Mouse (Mus musculus) lung, adult 2 months (tissue): ENCODE measurements around the gene Inpp5a. TPM values are rescaled to one million over a fixed set of nuclear protein-coding genes. Genes with fewer than 3 reads are reported as not detected.

ENCODE experiments used
- DNase-seq: peaks from one replicate; pipeline ENCODE4 v3.0.0; 2022
- H3K4me1 ChIP-seq: fragments of 200-500 bp; 2 replicates; pipeline ENCODE4 v1.6.1; 2011; ENCODE audit warnings: low read length; ENCODE audit not compliant: control insufficient read depth, insufficient read depth
- H3K4me3 ChIP-seq: fragments of 200-500 bp; replicated peaks from 2 replicates; pipeline ENCODE3; 2011; ENCODE audit warnings: low read depth, mild to moderate bottlenecking, control low read depth, low read length; ENCODE audit errors: extremely low read depth
- CTCF ChIP-seq: fragments of 200-500 bp; IDR thresholded peaks from 2 replicates; pipeline ENCODE4 v1.5.1; 2011; ENCODE audit warnings: mild to moderate bottlenecking, low read length, control low read depth; ENCODE audit not compliant: insufficient read depth
- POLR2A ChIP-seq: fragments of 200-500 bp; IDR thresholded peaks from 2 replicates; pipeline ENCODE4 v1.6.1; 2011; ENCODE audit warnings: low read depth, mild to moderate bottlenecking, control low read depth, low read length, borderline replicate concordance; ENCODE audit errors: extremely low read depth
- WGBS: fragments of 180-500 bp; shearing (Covaris S2); methylation state at CpG from one replicate; pipeline ENCODE4 v1.1.7; 2018; 5-methylcytosine and 5-hydroxymethylcytosine counted together
- polyA plus RNA-seq: library from polyadenylated mRNA; depleted of rRNA; stranded (reverse); fragments of >200 nt; gene quantifications from 2 replicates; pipeline ENCODE4 v1.2.3, GENCODE M21; 2012

The Inpp5a gene
- polyA plus RNA-seq, 1 experiment = 61.0 TPM

- 76% methylated on average over 3 of the region's 3 CpGs for WGBS
- TF ChIP-seq POLR2A (no peak), CTCF (no peak)
- DNase-seq = no peak
Observed at GRCm38 (mm10) chr7:139360890-139361559, 27.9 kb upstream of the Inpp5a start.

GRCm38 (mm10) chr7:139361799-139362198 is 27.1 kb upstream of the Inpp5a start:
- DNase-seq = no peak
- H3K4me3 ChIP-seq = no peak overlapping the region
- H3K4me1 ChIP-seq = peaks cover 25% of the 10 kb centered on the region
- TF ChIP-seq CTCF (no peak), POLR2A (no peak)
- WGBS = 81% methylated on average over 5 of the region's 5 CpGs

More at GRCm38 (mm10) chr7:139360890-139361559, 27.9 kb upstream of the Inpp5a start:
- Histone ChIP-seq H3K4me3 (no peak overlapping the region), H3K4me1 (peaks cover 20% of the 10 kb centered on the region)

- Histone ChIP-seq H3K4me3 (no peak overlapping the region), H3K4me1 (peaks cover 32% of the 10 kb centered on the region)
- 94% methylated on average over 3 of the region's 3 CpGs for WGBS
- TF ChIP-seq POLR2A = no peak
- no peak for TF ChIP-seq CTCF
- DNase-seq = no peak
Observed at GRCm38 (mm10) chr7:139362514-139362913, 26.4 kb upstream of the Inpp5a start.

DNA sequence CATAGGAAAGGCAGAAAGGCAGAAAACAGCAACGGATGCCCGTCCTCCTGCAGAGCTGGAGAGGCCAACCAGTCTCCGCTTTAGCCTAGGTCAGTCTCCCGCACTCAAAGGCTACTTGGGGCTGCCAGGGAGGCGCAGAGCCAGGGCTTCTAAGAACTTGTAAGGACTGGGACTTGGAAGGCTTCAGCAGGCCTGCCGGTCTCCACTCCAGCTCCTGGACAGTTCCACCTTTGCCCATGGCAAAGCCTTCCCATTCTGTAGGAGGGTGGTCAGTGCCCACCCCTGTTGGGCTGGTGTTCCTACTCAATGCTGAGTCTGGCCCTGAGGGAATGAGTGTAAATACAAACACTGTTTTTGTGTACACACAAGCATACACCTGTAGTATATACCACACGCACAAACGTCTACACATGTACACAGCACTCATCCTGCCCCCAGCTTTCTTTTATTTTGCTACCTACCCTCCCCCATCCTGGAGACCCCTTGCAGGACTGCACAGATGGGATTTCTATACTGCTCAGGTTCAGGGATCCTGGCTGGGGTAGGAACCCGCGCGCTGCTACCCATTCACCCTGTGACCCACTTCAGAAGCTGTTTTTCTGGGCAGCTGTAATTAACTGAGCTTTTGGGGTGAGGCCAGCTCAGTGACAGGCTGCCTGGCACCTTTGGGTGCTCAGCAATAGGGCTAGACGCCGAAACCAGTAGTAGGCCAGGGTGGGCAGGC is 25.5 kb upstream of the Inpp5a start:
- WGBS = 54% methylated on average over 13 of the region's 13 CpGs
- TF ChIP-seq CTCF = no peak
- TF ChIP-seq POLR2A = no peak
- no peak overlapping the region for H3K4me3 ChIP-seq
- peak; percentile 17 for DNase-seq
- peaks cover 40% of the 10 kb centered on the region for H3K4me1 ChIP-seq

GRCm38 (mm10) chr7:139364005-139364557 is 24.8 kb upstream of the Inpp5a start:
- H3K4me1 ChIP-seq = peaks cover 46% of the 10 kb centered on the region
- WGBS = 9% methylated on average over 9 of the region's 9 CpGs
- peak; percentile 62 for DNase-seq

DNA sequence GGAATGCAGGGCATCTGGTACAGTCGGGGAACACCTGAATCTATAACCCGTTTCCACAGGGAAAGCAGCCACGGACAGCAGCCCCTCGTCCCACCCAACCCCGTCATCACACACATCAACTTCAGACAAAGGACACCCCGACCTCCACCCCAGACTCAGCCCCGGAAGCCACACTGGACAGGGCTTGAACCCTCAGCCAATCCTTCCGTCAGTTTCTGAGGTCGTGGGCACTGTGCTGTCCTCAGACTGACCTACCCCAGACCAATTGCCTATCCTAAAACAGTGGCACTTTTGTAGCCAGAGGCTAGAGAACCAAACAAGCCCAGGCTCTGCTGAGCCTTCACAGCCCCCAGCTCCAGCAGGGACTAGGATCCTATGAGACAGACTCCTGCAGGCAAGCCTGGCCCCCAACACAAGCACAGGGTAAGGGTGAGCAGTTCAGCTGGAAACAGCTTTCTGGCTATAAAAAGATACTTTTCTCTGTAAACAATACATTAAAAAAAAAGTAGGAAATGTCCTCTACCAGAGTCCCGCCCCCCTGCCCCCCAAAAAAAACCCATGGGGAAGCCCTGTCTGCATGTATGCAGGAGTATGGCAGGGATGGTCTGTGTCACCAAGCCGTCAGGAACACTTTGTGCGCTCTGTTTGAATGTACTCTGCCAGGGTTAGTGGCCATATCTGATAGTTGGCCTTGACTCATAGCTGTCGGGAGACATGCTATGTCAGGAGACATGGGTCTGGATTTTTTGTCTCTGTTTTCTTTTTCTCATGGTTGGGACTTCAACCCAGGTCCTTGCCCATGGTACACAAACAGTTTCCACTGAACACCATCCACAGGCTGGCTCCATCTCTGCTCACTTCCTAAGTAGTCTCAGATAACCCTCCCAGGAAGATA is 23.7 kb upstream of the Inpp5a start:
- no peak for DNase-seq

More at GRCm38 (mm10) chr7:139364005-139364557, 24.8 kb upstream of the Inpp5a start:
- no peak overlapping the region for H3K4me3 ChIP-seq
- TF ChIP-seq POLR2A = no peak

GRCm38 (mm10) chr7:139366131-139366530 is 22.8 kb upstream of the Inpp5a start:
- TF ChIP-seq POLR2A (no peak), CTCF (no peak)
- peaks cover 54% of the 10 kb centered on the region for H3K4me1 ChIP-seq
- no peak for DNase-seq
- H3K4me3 ChIP-seq = no peak overlapping the region
- 71% methylated on average over 3 of the region's 3 CpGs for WGBS

More for the DNA sequence above, 23.7 kb upstream of the Inpp5a start:
- Histone ChIP-seq H3K4me1 (peaks cover 54% of the 10 kb centered on the region), H3K4me3 (no peak overlapping the region)
- TF ChIP-seq POLR2A (no peak), CTCF (no peak)
- WGBS = 48% methylated on average over 13 of the region's 13 CpGs

DNA sequence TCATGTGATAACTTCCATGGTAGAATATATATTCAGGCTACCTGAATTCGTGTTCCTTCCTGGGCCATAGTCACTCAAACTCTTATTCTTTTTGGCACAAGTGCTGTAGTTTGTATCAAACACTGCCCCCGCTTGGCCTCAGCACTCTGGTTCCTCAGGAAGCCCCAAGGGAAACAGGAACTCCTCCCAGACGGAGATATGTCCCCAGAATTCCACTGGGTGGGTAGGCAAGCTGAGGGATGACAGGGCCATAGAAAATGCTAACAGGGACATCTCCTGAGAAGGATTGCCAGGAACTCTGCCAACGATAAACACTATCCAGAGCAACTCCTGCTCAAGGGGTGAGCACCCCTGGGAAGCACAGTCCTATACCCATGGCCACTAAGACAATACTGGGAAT is 22.4 kb upstream of the Inpp5a start:
- TF ChIP-seq POLR2A (no peak), CTCF (0 out of 2 replicates have a peak, but pooled peaks have one; percentile 11)
- WGBS = 31% methylated on average over 4 of the region's 4 CpGs
- DNase-seq = no peak
- H3K4me1 ChIP-seq = peaks cover 54% of the 10 kb centered on the region
- no peak overlapping the region for H3K4me3 ChIP-seq

GRCm38 (mm10) chr7:139368218-139368617 is 20.7 kb upstream of the Inpp5a start:
- H3K4me1 ChIP-seq = peaks cover 54% of the 10 kb centered on the region
- WGBS = 29% methylated on average over 2 of the region's 2 CpGs
- no peak for TF ChIP-seq CTCF
- no peak for DNase-seq
- H3K4me3 ChIP-seq = no peak overlapping the region
